Mouse (Mus musculus) testis, adult 2 months (tissue): ENCODE measurements around the gene Naa80. TPM values are rescaled to one million over a fixed set of nuclear protein-coding genes. Genes with fewer than 3 reads are reported as not detected.
A peak's percentile ranks its signal among the peaks of the same experiment; 100 is the strongest.

Experiments
- H3K27ac ChIP-seq: fragments of 200-500 bp; 2 replicates; pipeline ENCODE4 v1.5.1; 2012; ENCODE audit warnings: low read depth, low read length; ENCODE audit not compliant: control insufficient read depth, insufficient read depth
- H3K27me3 ChIP-seq: fragments of 200-500 bp; 2 replicates; pipeline ENCODE4 v1.6.1; 2012; ENCODE audit warnings: mild to moderate bottlenecking, low read length, moderate library complexity; ENCODE audit not compliant: control insufficient read depth, insufficient read depth
- H3K36me3 ChIP-seq: fragments of 200-500 bp; 2 replicates; pipeline ENCODE4 v1.6.1; 2012; ENCODE audit warnings: mild to moderate bottlenecking, low read length; ENCODE audit not compliant: control insufficient read depth, insufficient read depth
- H3K4me1 ChIP-seq: fragments of 200-500 bp; 2 replicates; pipeline ENCODE4 v1.6.1; 2012; ENCODE audit warnings: low read length; ENCODE audit not compliant: control insufficient read depth, insufficient read depth
- H3K4me3 ChIP-seq: fragments of 200-500 bp; 2 replicates; pipeline ENCODE4 v1.5.1; 2012; ENCODE audit warnings: low read depth, mild to moderate bottlenecking, low read length, moderate library complexity, mixed read lengths; ENCODE audit not compliant: control insufficient read depth
- CTCF ChIP-seq: fragments of 200-500 bp; IDR thresholded peaks from 2 replicates; pipeline ENCODE4 v1.5.1; 2012; ENCODE audit warnings: low read depth, mild to moderate bottlenecking, inconsistent platforms, low read length, moderate library complexity; ENCODE audit not compliant: control insufficient read depth, insufficient read depth, insufficient replicate concordance
- POLR2A ChIP-seq: fragments of 200-500 bp; IDR thresholded peaks from 2 replicates; pipeline ENCODE4 v1.6.1; 2012; ENCODE audit warnings: low read depth, mild to moderate bottlenecking, inconsistent platforms, low read length, moderate library complexity; ENCODE audit not compliant: control insufficient read depth
- polyA plus RNA-seq: library from polyadenylated mRNA; depleted of rRNA; stranded (reverse); fragments of >200 nt; gene quantifications from 2 replicates; pipeline ENCODE4 v1.2.3, GENCODE M21; 2012

Gene Naa80
- polyA plus RNA-seq, 1 experiment: 136 TPM

DNA sequence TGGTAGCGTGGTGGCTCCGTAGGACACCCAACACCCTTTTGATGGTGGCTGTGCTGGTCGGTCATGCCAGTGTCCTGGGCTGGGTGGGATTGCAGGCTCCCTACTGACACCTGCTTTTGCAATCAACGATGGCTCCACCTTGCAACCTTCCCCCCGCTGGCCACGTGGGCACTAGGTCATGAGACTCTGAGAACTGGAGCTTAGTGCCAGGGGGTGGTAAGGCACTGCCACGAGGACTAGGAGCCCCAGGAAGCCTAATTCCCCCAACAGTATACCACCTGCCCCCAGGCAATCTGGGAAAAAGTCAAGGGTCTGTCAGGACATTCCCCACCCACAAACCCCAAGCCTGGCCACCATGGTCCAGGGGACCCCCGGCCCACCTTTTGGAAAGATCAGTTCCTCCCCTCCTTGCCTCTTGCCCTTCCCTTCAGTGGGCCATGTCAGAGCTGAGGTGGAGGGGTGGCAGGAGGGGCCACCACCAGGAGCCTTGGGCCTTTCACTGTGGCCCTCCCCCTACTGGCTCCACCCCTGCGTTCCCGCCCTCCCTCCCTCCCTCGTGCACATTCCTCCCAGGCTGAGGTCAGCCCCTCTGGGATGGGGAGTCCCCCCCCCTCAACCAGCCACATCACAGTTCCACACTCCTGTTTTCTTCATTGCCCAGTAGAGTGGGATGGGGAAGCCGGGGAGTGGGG, 30.2 kb downstream of the Naa80 start, which contains the start of gene Sema3b:
Sema3b (minus strand) TSS at position 489 of the 692 bp plus-strand sequence.
- no peak for TF ChIP-seq POLR2A
- no peak for TF ChIP-seq CTCF
- Histone ChIP-seq H3K36me3 (no peaks in the 10 kb centered on the region), H3K4me1 (peaks cover 11% of the 10 kb centered on the region), H3K4me3 (no peak within 1 kb of the TSS), H3K27me3 (no peaks in the 10 kb centered on the region), H3K27ac (no peak within 1 kb of the TSS)

DNA sequence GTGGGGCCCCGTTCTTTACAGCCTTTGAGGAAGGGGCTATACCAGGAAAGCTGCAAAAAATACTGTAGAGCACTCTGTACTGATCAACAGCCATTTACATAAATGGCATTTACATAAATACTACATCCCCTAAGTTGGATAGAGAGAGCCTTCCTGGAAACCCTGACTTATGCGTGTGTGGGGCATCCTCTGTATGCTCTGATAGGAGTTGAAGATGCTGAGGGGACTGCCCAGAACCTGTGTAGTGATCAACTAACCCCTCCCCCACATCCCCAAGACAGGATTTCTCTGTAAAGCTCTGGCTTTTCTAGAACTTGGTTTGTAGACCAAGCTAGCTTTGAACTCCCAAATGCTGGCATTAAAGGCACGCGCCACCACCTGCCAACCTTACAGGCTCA, 30.7 kb downstream of the Naa80 start:
- H3K27ac ChIP-seq: no peak overlapping the region

GRCm38 (mm10) chr9:107611456-107612190, 32.9 kb downstream of the Naa80 start:
- Histone ChIP-seq H3K27me3 (no peaks in the 10 kb centered on the region), H3K4me3 (no peak overlapping the region), H3K4me1 (peaks cover 11% of the 10 kb centered on the region), H3K36me3 (no peaks in the 10 kb centered on the region), H3K27ac (no peak overlapping the region)
- no peak for TF ChIP-seq POLR2A
- TF ChIP-seq CTCF: no peak

More for the DNA sequence above, 30.7 kb downstream of the Naa80 start:
- Histone ChIP-seq H3K36me3 (no peaks in the 10 kb centered on the region), H3K4me3 (no peak overlapping the region), H3K27me3 (no peaks in the 10 kb centered on the region), H3K4me1 (peaks cover 11% of the 10 kb centered on the region)
- no peak for TF ChIP-seq CTCF

- Histone ChIP-seq H3K4me1 (peaks cover 11% of the 10 kb centered on the region), H3K36me3 (no peaks in the 10 kb centered on the region), H3K4me3 (peak overlapping the region; percentile 61), H3K27me3 (no peaks in the 10 kb centered on the region), H3K27ac (peak overlapping the region; percentile 54; the same call in 1 of the 2 replicates)
- TF ChIP-seq CTCF (peak; percentile 96), POLR2A (peak; percentile 42; the same call in 1 of the 2 replicates)
These were observed 33.7 kb downstream of the Naa80 start for GRCm38 (mm10) chr9:107612191-107612944.

- peaks cover 11% of the 10 kb centered on the region for H3K4me1 ChIP-seq
- no peaks in the 10 kb centered on the region for H3K27me3 ChIP-seq
- TF ChIP-seq POLR2A: no peak
- no peak for TF ChIP-seq CTCF
- H3K36me3 ChIP-seq: no peaks in the 10 kb centered on the region
- no peak overlapping the region for H3K27ac ChIP-seq
- H3K4me3 ChIP-seq: peak overlapping the region; percentile 54
These were observed 34.4 kb downstream of the Naa80 start for GRCm38 (mm10) chr9:107612945-107613569.

DNA sequence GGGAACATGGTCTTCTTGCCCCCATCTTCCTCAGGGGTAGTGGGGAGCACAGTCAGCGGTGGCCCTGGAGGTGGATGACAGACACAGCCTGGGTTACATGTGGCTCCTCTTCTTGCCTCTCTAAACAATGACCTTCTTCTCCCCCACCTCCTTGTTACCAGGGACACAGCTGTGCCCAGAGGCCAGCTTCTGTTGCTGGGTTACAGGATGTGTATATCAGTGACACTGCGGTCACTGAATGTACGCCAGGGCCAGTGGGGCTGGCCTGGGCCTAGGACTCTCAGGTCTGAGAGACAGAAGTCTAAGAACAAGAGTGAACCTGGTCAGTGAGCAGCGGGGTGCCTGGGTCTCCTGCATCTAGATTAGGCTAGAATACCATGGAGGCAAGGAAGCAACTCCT, 36.3 kb downstream of the Naa80 start:
- Histone ChIP-seq H3K27ac (no peak overlapping the region), H3K4me1 (peaks cover 11% of the 10 kb centered on the region), H3K27me3 (no peaks in the 10 kb centered on the region), H3K36me3 (no peaks in the 10 kb centered on the region), H3K4me3 (no peak overlapping the region)
- no peak for TF ChIP-seq POLR2A
- no peak for TF ChIP-seq CTCF

GRCm38 (mm10) chr9:107617461-107617860, 38.8 kb downstream of the Naa80 start:
- H3K27ac ChIP-seq: no peak overlapping the region
- H3K4me1 ChIP-seq: no peaks in the 10 kb centered on the region
- H3K36me3 ChIP-seq: no peaks in the 10 kb centered on the region
- H3K4me3 ChIP-seq: no peak overlapping the region
- TF ChIP-seq POLR2A (no peak), CTCF (no peak)
- H3K27me3 ChIP-seq: no peaks in the 10 kb centered on the region
